Mouse (Mus musculus): ENCODE data around the gene Nxt2.
A peak's percentile ranks its signal among the peaks of the same experiment; 100 is the strongest.
"Not testable (repeated sequence)": the region's sequence is repeated elsewhere in the genome, so short reads cannot be mapped to it uniquely, and the experiment has no call there.

The Nxt2 gene

DNA sequence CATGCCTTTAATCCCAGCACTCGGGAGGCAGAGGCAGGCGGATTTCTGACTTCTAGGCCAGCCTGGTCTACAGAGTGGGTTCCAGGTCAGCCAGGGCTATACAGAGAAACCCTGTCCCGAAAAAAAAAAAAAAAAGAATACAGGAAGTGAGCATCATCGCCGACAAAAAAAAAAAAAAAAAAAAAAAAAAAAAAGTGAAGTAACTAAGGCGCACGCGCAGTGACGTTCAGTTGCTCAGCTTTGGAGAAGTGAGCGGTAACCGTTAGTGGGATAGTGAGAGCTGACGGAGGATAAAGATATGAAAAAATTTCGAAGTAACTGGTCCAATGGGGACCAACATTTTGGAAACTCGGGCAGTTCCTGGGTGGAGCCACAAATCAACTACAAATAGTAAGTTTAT lies at the start of gene Nxt2:
Nxt2 (plus strand) TSS at position 229 of the 400 bp plus-strand sequence.
- DNase-seq (ENCODE audit: low spot score in 2 of 2), result no peak

DNA sequence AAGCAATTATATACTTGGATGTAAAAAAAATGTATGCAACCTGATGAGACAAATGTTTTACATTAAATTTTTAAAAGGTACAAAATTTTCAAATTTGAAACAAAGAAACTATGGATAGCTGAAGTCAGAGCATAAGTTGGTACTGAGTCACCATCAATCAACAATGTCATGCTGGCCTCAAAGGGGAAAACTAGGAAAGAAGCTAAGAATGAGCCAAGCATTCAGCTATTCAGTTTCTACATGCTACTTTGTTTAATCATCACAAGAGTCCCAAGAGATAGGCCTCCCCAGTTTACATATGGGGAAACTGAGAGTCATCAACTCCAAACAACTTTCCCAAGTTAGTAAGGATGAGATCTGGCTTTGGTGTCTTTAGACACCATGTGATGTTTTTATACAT lies 49.6 kb upstream of the Nxt2 start:
- DNase-seq (ENCODE audit: low spot score in 2 of 2), result no peak

DNA sequence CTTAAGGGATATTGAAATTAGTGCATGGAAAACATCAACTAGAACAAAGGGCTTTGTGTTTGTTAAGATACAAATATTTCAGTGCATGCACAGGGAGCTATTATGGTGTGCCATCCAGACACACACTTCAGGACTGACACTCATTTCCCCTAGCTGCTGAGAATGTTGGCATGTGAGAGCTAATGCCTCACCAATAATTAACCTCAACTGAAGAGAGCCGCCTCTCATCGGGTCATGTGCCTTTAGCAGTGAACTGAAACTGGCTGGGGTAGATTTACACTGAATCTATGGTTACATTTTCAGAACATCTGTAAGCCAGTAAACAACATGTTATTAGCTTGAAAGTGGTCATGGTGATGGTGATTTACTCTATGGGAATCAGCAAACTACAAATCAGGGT lies 44.5 kb upstream of the Nxt2 start:
- DNase-seq (ENCODE audit: low spot score in 2 of 2), result no peak

DNA sequence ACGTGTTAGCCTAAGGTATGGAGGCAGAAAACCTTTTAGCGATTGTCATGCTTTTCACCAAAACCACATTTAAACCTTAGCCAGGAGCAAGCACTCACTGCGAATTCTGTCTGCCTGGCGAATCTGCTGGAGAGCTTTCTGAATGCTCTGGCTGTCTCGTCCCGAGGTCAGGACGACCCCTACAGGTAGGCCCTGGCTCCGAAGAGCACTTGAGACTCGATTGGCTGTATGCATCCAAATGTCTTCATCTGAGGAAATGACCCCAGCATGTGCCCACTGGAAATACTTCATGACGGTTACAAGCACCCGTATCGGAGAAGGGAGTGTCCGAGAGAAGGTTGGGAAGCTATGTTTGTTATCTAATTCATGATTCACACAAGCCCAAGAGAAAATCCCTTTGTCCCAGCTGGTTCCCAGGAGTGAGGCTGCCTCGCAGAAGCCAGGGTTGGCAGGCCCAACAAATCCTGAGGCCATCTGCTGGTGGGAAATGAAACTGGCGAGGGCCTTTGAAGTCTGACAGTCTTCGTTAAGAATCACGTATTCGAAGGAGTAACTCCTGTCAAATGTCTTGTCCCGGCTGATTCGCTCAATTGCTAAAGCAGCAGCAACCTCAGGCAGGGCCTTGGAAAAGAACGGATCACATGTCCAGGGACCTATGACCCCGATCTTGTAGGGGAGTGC lies 37.4 kb upstream of the Nxt2 start:
- peak in 1 of 2 experiments; percentile 1 for DNase-seq (ENCODE audit: low spot score in 2 of 2)

DNA sequence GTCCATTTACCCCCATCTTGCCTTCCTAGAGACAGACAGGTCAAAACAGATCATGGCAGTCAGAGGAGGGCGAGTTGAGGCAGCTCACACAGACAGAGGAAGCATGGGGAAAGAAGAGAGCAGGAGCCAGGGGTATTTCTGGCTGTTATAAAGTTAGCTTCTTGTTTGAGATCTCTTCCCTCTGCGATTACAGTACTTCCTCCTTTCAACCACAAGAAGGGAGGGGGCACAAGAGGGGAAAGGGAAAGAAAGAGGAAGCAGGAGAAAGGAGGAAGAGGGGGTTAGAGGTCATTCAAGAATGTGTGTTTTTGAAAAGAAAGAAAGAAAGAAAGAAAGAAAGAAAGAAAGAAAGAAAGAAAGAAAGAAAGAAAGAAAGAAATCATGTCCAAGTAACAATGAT lies 36.2 kb upstream of the Nxt2 start:
- no peak for DNase-seq (ENCODE audit: low spot score in 2 of 2)

DNA sequence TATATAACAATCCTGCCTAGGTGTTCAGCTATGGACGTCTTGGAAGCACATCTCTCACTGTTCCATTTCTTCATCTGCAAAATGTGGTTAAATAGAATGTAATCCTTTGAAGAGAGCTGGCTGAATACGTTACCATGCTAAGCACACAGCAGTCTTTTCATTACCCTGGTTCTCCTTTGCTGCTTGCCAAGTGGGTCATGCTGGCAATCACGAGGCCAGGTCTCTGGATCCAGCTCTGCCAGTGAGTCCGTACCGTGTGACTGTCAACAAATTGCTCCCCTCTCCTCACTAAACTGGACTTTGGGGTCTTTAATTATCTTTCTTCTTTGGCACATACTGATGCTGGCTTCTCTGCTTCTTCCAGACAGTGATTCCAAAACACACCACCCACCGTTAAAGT lies 32.1 kb upstream of the Nxt2 start:
- no peak for DNase-seq (ENCODE audit: low spot score in 2 of 2)

DNA sequence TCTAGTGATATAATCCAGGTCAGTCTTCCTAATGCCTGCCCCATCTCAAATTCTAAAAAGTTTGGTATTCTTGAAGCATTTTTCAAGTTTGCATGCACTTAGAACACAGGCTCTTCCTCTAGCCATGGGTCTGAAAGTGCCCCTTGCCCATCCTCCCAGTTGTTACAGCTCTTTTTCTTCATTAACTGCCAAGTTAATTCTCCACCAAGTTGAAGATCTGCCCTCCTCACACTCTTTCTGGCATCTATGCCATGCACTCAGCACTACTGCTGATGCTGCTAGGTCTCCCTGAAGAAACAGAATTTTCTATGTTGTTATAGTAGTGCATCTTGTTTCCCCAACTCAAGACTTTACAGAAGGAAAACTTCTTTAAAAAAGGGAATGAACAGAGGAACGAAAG lies 31.0 kb upstream of the Nxt2 start:
- DNase-seq (ENCODE audit: low spot score in 2 of 2), result no peak

DNA sequence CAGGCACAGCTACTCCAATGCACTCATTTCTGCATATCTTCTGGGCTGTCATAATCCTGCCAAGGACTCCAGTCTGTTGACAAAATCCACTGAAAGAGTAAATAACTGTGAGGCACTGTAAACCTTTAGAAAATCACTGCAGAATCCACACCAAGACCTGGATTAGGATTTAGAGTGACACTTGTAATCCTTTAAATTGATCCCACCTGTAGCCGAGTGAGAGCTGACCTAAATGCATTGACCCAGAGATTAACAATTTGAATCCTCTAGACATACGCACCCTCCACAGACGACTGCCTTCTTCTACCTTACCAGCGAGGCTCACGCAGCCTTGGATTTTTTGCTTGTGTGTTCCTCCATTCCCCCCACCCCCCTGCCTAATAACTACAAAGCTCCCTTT lies 29.7 kb upstream of the Nxt2 start, which contains the start of gene Gucy2f:
Gucy2f (minus strand) TSS at position 101 of the 400 bp plus-strand sequence.
- no peak for DNase-seq (ENCODE audit: low spot score in 2 of 2)

DNA sequence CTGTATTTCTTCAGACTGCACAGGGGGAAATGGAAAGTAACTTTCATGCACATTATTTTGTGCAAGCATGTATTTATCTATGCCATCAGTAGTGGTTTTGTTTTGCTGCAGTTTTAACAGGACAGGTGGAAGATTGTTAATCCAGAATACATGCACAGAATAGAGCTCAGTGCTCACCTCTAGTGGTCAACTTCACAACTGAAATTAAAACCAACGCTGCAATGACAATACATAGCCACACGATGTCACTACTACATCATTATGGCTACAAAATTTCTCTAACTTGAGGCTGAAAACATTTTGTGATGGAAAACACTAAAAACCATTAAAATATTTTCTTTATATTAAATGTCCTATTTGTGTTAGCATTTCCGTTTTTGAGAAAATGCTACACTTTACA lies 26.3 kb upstream of the Nxt2 start:
- peak in 1 of 2 experiments; percentile 1 for DNase-seq (ENCODE audit: low spot score in 2 of 2)

DNA sequence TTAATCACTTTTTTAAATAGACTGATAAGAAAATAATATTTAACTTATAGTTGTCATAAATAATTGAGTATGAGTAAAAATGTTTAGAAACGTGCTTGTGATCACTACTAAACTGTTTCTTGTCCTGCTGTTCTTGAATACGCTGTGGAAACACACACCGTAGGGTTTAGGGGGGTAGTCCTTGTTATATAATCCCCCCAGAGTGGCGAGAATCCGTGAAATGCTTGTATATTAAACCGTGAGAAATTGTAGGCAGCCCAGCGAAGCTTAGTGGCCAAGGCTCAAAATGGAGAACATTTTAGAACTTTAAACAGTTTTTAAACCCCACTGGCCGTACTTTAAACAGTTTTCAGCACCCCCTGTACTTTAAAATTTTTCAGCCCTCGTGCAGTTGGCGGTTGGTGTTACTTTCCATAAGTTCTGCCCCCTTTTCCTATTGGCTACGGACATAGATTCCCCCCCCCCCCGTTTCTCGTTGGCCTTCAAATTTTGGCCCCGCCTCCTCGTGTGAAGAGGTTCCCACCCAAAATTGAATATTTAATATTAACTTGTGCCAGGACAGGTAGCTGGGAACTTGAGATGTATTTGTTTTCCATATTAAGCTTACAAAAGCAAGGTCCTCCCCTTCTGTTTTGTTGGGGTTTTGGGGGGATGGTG lies 956 bp downstream of the Nxt2 start:
- DNase-seq (ENCODE audit: low spot score in 2 of 2), result peak in 1 of 2 experiments; percentile 2

DNA sequence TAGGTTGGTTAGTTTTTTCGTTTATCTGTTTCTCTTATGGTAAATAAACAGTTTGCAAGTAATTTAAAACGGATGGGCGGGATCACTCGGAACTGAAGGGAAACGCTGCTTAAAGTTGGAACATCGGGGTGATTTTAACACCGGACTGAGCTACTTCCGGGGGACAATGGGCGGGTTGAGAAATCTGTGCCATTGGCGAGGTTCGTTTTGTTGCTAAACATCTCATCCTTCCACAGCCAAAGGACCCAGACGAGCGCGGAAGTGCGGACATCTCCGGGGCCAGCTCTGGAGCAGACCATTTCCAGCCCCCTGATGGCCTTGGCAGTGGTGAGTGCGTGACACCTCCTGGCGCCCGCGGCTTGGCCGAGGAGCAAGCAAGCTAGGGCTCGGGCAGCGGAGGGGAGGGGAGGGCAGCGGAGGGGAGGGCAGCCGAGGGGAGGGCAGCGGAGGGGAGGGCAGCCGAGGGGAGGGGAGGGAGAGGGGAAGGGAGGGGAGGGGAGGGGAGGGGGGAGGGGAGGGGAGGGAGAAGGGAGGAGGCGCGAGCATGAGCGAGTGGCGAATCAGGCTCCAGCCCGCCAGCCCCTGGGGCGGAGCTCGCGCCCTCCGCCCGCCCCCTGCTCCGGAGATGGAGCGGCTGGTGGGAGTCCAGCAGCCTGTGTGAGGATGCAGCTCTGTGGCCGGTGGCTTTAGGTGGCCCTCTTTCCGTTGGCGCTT lies 1.6 kb downstream of the Nxt2 start:
- peak; percentile 43 to 56 for DNase-seq (ENCODE audit: low spot score in 2 of 2)

DNA sequence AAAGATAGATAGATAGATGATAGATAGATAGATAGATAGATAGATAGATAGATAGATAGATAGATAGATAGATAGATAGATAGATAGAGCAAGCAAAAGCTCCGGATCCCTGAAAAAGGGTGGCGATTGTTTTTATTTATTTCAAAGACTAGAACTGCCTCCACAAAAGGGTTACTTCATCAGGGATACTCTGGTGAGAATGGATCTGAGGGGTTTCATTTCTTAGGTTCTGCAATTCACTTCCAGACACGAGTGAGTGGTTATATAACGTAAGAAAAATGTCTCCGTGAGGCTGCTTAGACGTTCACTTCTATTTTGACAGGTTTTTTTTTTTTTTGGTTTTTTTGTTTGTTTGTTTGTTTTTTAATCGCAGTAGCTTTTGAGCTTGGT lies 2.2 kb downstream of the Nxt2 start:
- no peak for DNase-seq (ENCODE audit: low spot score in 2 of 2)

DNA sequence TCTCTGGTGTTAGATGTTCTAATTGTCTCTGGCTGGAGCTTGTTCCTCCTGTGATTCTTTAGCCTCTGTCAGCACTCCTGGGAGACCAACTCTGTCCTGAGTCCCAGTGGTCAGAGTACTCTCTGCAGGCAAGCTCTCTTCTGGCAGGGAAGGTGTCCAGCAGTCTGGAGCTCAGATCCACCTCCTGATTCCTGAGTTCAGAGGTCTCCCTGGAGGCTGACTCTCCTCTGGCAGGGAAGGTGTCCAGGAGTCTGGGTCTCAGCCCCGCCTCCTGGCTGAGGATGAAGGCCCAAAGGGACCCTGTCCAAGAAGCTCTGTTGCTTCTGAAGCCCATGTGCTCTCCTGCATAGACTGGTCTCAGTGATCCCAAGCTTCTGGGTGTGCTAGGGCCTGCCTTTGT lies 9.6 kb downstream of the Nxt2 start:
- DNase-seq (ENCODE audit: low spot score in 2 of 2), result not testable (repeated sequence)

DNA sequence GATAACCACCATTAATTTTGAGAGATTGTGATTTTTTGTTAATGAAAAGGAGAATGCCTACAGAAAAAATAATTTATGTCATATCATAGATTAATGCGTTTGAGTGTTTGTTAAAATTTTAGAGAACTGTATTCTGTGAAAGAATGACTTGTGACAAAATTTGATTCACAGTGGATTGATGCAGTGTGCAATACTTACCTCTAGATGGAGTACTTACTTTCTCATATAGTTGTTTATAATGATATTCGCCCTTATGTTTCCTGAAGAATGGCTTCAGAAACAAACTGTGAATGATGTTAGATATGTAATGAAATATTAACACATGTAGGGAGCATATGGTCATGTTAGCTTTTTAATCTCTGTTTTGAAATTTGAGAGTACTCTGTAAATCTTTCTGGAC lies 10.5 kb downstream of the Nxt2 start:
- DNase-seq (ENCODE audit: low spot score in 2 of 2), result no peak

DNA sequence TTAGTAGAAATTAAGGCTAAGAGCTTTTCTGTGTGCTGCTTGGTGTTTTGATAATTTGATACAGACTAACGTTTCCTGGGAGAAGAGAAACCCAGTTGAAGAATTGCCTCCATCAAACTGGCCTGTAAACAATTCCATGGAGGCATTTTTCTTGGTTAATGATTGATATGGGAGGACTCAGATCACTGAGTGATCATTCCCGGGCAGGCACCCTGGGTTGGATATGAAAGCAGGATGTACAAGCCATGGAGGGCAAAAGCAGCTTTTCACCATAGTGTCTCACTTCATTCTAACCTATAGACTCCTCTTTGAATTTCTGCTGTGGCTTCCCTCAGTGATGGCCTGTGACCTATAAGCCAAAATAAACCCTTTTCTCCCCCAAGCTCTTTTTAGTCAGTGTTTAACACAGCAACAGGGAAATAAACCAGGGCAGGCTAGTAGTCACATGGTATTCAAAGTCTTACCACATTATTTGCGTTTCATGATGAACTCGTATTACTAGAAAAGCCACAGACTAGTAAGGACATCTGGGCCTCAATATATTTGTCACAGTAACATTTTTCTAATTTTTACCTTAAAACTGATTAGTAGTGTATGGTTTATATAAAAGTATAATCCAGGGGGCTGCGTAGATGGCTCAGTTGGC lies 19.2 kb downstream of the Nxt2 start:
- no peak for DNase-seq (ENCODE audit: low spot score in 2 of 2)

DNA sequence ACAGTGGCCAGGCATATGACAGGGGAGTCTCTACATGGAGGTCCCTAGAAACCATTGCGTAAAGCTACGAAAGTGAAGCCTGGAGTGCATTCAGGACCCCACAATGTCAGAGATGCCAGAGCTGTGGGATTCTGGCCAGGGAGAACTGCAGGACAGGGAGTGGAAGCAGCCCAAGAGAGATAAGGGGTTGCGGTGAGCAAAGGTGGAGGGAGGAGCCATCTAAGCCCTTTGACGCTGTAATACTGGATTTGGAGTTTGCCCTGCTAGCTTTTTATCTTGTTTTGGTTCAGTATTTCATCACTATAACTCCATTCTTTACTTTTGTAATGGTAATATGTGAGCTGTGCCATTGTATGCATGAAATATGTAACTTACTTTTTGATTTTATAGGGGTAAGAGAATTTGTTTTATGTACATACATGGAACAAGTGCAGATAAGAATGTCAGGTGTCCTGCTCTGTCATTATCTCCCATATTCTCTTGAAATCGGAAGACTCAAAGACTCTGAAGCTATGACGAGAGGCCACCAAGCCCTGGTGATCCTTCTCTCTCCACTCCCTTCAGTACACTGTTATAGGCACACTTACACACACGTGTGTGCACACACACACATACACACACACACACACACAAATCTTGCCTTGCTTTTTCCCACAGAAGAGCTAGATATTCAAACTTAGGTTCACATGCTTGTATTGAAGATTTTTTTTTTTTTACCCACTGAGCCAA lies 23.6 kb downstream of the Nxt2 start:
- DNase-seq (ENCODE audit: low spot score in 2 of 2), result no peak

DNA sequence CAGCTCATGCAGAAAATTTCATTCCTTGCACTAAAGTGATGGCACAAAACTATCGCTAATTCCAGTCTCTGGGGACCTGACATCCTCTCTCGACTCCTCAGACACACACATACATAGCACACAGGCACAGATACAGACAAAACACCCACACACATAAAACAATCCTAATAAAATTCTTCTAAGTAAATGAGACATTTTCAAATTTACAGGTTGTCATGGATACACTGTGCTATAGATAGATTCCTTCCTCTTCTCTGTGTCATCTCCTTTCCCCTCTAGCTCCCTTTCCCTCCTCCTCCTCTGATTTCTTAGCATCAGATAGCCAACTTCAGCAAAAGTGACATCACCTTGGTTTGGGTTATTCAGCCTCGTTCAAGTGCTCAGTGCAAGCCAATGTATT lies 49.5 kb downstream of the Nxt2 start:
- DNase-seq (ENCODE audit: low spot score in 2 of 2), result no peak

DNA sequence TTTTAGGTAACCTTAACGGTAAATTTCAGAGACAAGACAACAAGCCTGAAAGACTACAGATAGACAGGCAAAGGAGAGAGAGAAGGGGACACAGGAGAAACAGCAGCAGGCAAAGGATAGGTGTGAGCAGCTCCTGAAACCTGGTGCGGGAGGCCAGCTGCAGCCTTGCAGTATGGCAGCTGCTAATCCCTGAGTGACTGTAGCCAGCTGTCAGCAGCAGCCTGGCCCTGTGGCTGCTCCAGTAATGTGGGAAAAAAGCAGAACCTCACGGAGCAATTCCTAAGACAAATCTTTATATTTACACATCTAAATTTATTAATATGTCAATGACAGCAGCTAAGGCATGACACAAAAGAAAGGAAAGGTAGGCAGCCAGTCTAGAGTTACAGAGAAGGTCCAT lies 50.0 kb downstream of the Nxt2 start:
- DNase-seq (ENCODE audit: low spot score in 2 of 2), result no peak

DNA sequence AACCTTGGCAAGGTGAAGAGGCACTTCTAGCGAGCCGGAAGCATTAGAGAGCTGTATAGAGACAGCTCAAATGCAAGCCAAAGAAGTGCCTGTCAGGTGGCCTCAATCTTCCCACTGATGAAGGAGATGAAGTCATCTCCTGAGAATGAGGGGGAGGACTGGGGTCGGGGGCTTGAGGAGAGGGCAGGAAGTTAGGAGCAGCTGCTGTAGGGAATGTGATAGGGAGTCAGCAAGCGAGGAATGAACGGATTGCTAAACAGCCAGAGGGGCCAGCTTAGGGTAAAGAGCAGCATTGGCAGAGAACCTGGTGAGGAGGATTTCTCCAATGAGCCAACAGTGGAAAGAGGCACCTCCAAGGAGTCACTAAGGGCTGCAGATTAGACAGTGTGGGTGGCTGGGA lies 59.3 kb downstream of the Nxt2 start:
- no peak for DNase-seq (ENCODE audit: low spot score in 2 of 2)
